Comparison of ENCODE assay signal across 14 mouse cellular contexts in genomic region chr1:191054870-191055532, GRCm38 (mm10). TPM values are rescaled to one million over a fixed set of nuclear protein-coding genes. Genes with fewer than 3 reads are reported as not detected.
DNase-seq lines count a peak whose midpoint lies in the region; ATAC-seq and TF ChIP-seq lines count a peak whose summit lies in the region.
"Had no signal": no experiment of that assay in that cellular context is flagged by ENCODE, and none has a peak within 500 bp of the region (broad histone marks: within the 10 kb centered on the region; RNA-seq: fewer than 3 reads in every experiment).

No protein-coding gene starts in this region.

- peak; percentile 44 for DNase-seq in adrenal gland, postnatal 10 days
- DNase-seq in adrenal gland, adult 18-20 months (ENCODE audit: low spot score in 2 of 2) = no peak
- no peak for DNase-seq in lung, postnatal 0 days (ENCODE audit: low spot score)
- DNase-seq in lung, postnatal 25 days (ENCODE audit: low spot score) = no peak
- DNase-seq in urinary bladder, postnatal 4 days (ENCODE audit: low spot score in 2 of 2) = no peak
- DNase-seq: B cell, adult 2 months had no signal

- no peak overlapping the region for H3K9ac ChIP-seq in lung, postnatal 0 days (replicated peaks; ENCODE audit: low read depth)
- H3K9ac ChIP-seq in hindbrain, embryonic 13.5 days = no peak overlapping the region

- ATAC-seq in lung, postnatal 0 days = no peak
- 0 out of 2 replicates have a peak, but pooled peaks have one; percentile 49 for ATAC-seq in erythroid progenitor cell, adult 5-6 weeks (replicated peaks; ENCODE audit: low FRiP score, poor library complexity, severe bottlenecking)
- no peak for ATAC-seq in hindbrain, embryonic 13.5 days (ENCODE audit: low FRiP score)

- H3K4me2 ChIP-seq in lung, postnatal 0 days (replicated peaks; ENCODE audit: low read depth, low read length) = no peak overlapping the region
- H3K4me2 ChIP-seq in hindbrain, embryonic 13.5 days = no peak overlapping the region

- H3K9me3 ChIP-seq in lung, postnatal 0 days (ENCODE audit: low read length) = no peaks in the 10 kb centered on the region
- no peaks in the 10 kb centered on the region for H3K9me3 ChIP-seq in hindbrain, embryonic 13.5 days

- no peak overlapping the region for H3K27ac ChIP-seq in lung, postnatal 0 days (ENCODE audit: low read length)
- no peak overlapping the region for H3K27ac ChIP-seq in small intestine, adult 2 months (ENCODE audit: insufficient read depth, low read depth, low read length)
- no peak overlapping the region for H3K27ac ChIP-seq in hindbrain, embryonic 13.5 days

- TF ChIP-seq CTCF in lung, postnatal 0 days (IDR thresholded peaks at IDR 0.05) = peak; percentile 35
- TF ChIP-seq CTCF in small intestine, adult 2 months (IDR thresholded peaks at IDR 0.05; ENCODE audit: extremely low read depth, insufficient read length, insufficient replicate concordance, low read depth, low read length) = peak; percentile 18; the same call in 1 of the 2 replicates

- WGBS in lung, postnatal 0 days = 55% methylated on average over 8 of the region's 8 CpGs
- WGBS in small intestine, adult 2 months = 59% methylated on average over 8 of the region's 8 CpGs
- WGBS in hindbrain, embryonic 13.5 days = 79% methylated on average over 8 of the region's 8 CpGs

- TF ChIP-seq POLR2A in small intestine, adult 2 months (IDR thresholded peaks at IDR 0.05; ENCODE audit: low read depth, low read length) = no peak

- H3K27me3 ChIP-seq in lung, postnatal 0 days (replicated peaks; ENCODE audit: insufficient read depth, low read length) = no peaks in the 10 kb centered on the region
- no peaks in the 10 kb centered on the region for H3K27me3 ChIP-seq in small intestine, adult 2 months (ENCODE audit: control insufficient read depth, insufficient read depth, low read length)
- H3K27me3 ChIP-seq in hindbrain, embryonic 13.5 days = no peaks in the 10 kb centered on the region

- H3K4me3 ChIP-seq in lung, postnatal 0 days (ENCODE audit: low read depth, low read length) = no peak overlapping the region
- H3K4me3 ChIP-seq in small intestine, adult 2 months (ENCODE audit: low read depth, low read length) = no peak overlapping the region
- H3K4me3 ChIP-seq in hindbrain, embryonic 13.5 days = no peak overlapping the region

- no peak for TF ChIP-seq EP300 in lung, postnatal 0 days (IDR thresholded peaks at IDR 0.05)

- H3K4me1 ChIP-seq in lung, postnatal 0 days (ENCODE audit: insufficient read depth, low read depth, low read length) = no peaks in the 10 kb centered on the region
- no peaks in the 10 kb centered on the region for H3K4me1 ChIP-seq in small intestine, adult 2 months (ENCODE audit: control insufficient read depth, insufficient read depth, insufficient read length, low read length)
- no peaks in the 10 kb centered on the region for H3K4me1 ChIP-seq in hindbrain, embryonic 13.5 days (replicated peaks)

- H3K36me3 ChIP-seq in lung, postnatal 0 days (ENCODE audit: insufficient read depth, low read length) = no peaks in the 10 kb centered on the region; the same call in 1 of the 2 replicates
- H3K36me3 ChIP-seq in small intestine, adult 2 months (ENCODE audit: control insufficient read depth, insufficient read depth, low read length) = no peaks in the 10 kb centered on the region; the same call in 1 of the 2 replicates
- H3K36me3 ChIP-seq in hindbrain, embryonic 13.5 days = no peaks in the 10 kb centered on the region

RNA-seq across cellular contexts. Expression of gene Tatdn3, which starts 7.7 kb away (rescaled TPM):
- 10 to 100 TPM; 20.4 to 34.7 TPM for total RNA-seq in adrenal gland, postnatal 10 days (2021)
- total RNA-seq in adrenal gland, adult 18-20 months (2021) = 10 to 100 TPM; 14.0 to 16.4 TPM
- polyA plus RNA-seq in lung, postnatal 0 days (2015; fragmentation: Nextera tagmentation; extraction: Ambion mirVana) = 10.5 and 11.9 TPM in 2 replicates
- 6.3 and 24.1 TPM in 2 replicates for total RNA-seq in erythroid progenitor cell, adult 5-6 weeks (2015; ENCODE audit: low replicate concordance)
- total RNA-seq in erythroid progenitor cell, adult 5-6 weeks (2017; ENCODE audit: low replicate concordance) = 3.9 and 22.1 TPM in 2 replicates
- polyA plus RNA-seq in small intestine, adult 2 months (2012; rRNA removed) = 0.65 and 2.0 TPM in 2 replicates
- polyA plus RNA-seq in hindbrain, embryonic 13.5 days (2015; fragmentation: Nextera tagmentation; extraction: Ambion mirVana) = 14.1 and 14.5 TPM in 2 replicates

RNA-seq across cellular contexts. Expression of gene Nsl1, which starts 7.8 kb away (rescaled TPM):
- total RNA-seq in adrenal gland, postnatal 10 days (2021) = 1 to 10 TPM; 3.5 to 5.1 TPM
- total RNA-seq in adrenal gland, adult 18-20 months (2021) = under 1 TPM; 0.58 to 0.63 TPM
- 1.5 and 1.8 TPM in 2 replicates for polyA plus RNA-seq in lung, postnatal 0 days (2015; fragmentation: Nextera tagmentation; extraction: Ambion mirVana)
- 13.3 and 33.1 TPM in 2 replicates for total RNA-seq in erythroid progenitor cell, adult 5-6 weeks (2015; ENCODE audit: low replicate concordance)
- 24.9 and 26.4 TPM in 2 replicates for total RNA-seq in erythroid progenitor cell, adult 5-6 weeks (2017; ENCODE audit: low replicate concordance)
- 1.4 and 1.6 TPM in 2 replicates for polyA plus RNA-seq in small intestine, adult 2 months (2012; rRNA removed)
- 5.0 and 5.7 TPM in 2 replicates for polyA plus RNA-seq in hindbrain, embryonic 13.5 days (2015; fragmentation: Nextera tagmentation; extraction: Ambion mirVana)

RNA-seq across cellular contexts. Expression of gene Spata45, which starts 18.6 kb away (rescaled TPM):
- total RNA-seq in adrenal gland, postnatal 10 days (2021) = not detected
- total RNA-seq in adrenal gland, adult 18-20 months (2021) = not detected
- not detected in 2 replicates for polyA plus RNA-seq in lung, postnatal 0 days (2015; fragmentation: Nextera tagmentation; extraction: Ambion mirVana)
- not detected in 2 replicates for total RNA-seq in erythroid progenitor cell, adult 5-6 weeks (2015; ENCODE audit: low replicate concordance)
- not detected in 2 replicates for total RNA-seq in erythroid progenitor cell, adult 5-6 weeks (2017; ENCODE audit: low replicate concordance)
- polyA plus RNA-seq in small intestine, adult 2 months (2012; rRNA removed) = not detected in 2 replicates
- not detected in 2 replicates for polyA plus RNA-seq in hindbrain, embryonic 13.5 days (2015; fragmentation: Nextera tagmentation; extraction: Ambion mirVana)
- total RNA-seq: liver, adult 2 months had no signal
- polyA plus RNA-seq: embryonic facial prominence, embryonic 14.5 days; heart, embryonic 16.5 days; liver, adult 2 months; neural tube, embryonic 14.5 days; spleen, adult 2 months had no signal

RNA-seq across cellular contexts. Expression of gene Flvcr1, which starts 29.0 kb away (rescaled TPM):
- 10 to 100 TPM; 18.1 to 24.0 TPM for total RNA-seq in adrenal gland, postnatal 10 days (2021)
- total RNA-seq in adrenal gland, adult 18-20 months (2021) = 10 to 100 TPM in 1 of 2 experiments, 1 to 10 TPM in 1; 9.9 to 14.6 TPM
- polyA plus RNA-seq in lung, postnatal 0 days (2015; fragmentation: Nextera tagmentation; extraction: Ambion mirVana) = 7.8 and 7.9 TPM in 2 replicates
- 5.8 and 7.1 TPM in 2 replicates for total RNA-seq in erythroid progenitor cell, adult 5-6 weeks (2015; ENCODE audit: low replicate concordance)
- total RNA-seq in erythroid progenitor cell, adult 5-6 weeks (2017; ENCODE audit: low replicate concordance) = 3.6 and 6.7 TPM in 2 replicates
- 37.3 and 86.3 TPM in 2 replicates for polyA plus RNA-seq in small intestine, adult 2 months (2012; rRNA removed)
- 5.6 and 8.3 TPM in 2 replicates for polyA plus RNA-seq in hindbrain, embryonic 13.5 days (2015; fragmentation: Nextera tagmentation; extraction: Ambion mirVana)

RNA-seq across cellular contexts. Expression of gene Batf3, which starts 42.6 kb away (rescaled TPM):
- total RNA-seq in adrenal gland, postnatal 10 days (2021) = 1 to 10 TPM; 1.6 to 1.8 TPM
- 1 to 10 TPM; 1.5 to 9.7 TPM for total RNA-seq in adrenal gland, adult 18-20 months (2021)
- 2.0 and 2.6 TPM in 2 replicates for polyA plus RNA-seq in lung, postnatal 0 days (2015; fragmentation: Nextera tagmentation; extraction: Ambion mirVana)
- 1.4 TPM in 1 of 2 replicates, not detected in the other for total RNA-seq in erythroid progenitor cell, adult 5-6 weeks (2015; ENCODE audit: low replicate concordance)
- total RNA-seq in erythroid progenitor cell, adult 5-6 weeks (2017; ENCODE audit: low replicate concordance) = not detected in 2 replicates
- 5.7 and 11.5 TPM in 2 replicates for polyA plus RNA-seq in small intestine, adult 2 months (2012; rRNA removed)
- polyA plus RNA-seq in hindbrain, embryonic 13.5 days (2015; fragmentation: Nextera tagmentation; extraction: Ambion mirVana) = 1.4 and 2.5 TPM in 2 replicates
